Mouse (Mus musculus): ENCODE measurements around the gene Rnf144b.

Rnf144b gene

DNA sequence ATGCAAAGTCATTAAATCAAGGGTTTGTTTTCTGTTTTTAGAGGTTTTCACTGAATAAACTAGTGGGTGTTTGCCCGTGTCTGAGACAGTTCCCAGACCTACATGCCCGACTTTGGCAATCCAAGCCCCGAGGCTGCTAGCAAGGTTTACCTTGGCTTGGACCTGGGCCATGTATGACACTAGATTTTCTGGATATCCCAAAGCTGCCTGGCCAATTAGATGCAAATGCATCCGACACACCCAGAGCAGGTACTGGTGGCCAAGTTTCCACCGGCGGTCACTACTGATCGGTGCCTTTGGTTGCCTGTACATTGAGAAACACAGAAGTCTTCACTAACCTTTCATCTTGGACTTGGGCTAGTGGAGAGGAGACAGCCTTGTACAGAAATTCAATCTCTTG, 144.0 kb downstream of the Rnf144b start:
- no peak for DNase-seq (ENCODE audit: low spot score)

DNA sequence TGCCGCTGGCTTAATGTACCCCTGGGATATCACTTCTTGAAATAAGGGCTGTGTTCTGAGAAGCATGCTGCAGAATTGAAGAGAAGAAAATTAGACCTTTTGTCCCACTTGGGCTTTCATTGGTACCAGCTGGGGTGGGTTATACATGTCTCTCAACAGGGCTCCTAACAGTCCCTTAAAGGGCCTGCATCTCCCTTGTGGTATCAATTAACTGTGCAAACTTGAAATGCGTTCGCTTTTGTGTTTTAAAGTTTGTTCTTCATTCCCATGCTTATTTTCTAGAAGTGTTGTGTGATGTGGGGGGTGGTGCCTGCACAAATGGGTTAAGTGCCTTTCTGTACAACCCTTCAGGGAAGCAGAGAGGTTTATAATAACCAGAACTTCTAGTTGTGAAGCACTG, 145.8 kb downstream of the Rnf144b start:
- DNase-seq (ENCODE audit: low spot score): no peak

DNA sequence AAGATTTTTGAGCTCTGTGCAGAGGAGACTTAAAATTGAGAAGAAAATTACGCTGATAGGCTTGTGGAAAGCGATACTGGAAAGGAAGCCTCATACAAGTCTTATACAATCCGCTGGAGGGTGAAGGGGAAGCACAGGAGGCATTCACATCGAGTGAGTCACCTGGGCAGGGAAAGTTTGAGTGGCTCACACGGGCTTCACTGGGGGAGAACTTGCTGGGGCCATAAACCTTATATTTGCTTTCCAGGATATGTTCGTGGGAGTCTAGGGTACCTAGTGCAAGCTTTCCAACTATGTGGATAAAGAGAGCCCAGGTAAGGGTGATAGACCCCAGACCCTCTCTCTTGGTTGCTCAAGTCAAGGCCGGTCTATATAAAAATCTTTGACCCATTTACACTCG, 150.5 kb downstream of the Rnf144b start:
- DNase-seq (ENCODE audit: low spot score): no peak

DNA sequence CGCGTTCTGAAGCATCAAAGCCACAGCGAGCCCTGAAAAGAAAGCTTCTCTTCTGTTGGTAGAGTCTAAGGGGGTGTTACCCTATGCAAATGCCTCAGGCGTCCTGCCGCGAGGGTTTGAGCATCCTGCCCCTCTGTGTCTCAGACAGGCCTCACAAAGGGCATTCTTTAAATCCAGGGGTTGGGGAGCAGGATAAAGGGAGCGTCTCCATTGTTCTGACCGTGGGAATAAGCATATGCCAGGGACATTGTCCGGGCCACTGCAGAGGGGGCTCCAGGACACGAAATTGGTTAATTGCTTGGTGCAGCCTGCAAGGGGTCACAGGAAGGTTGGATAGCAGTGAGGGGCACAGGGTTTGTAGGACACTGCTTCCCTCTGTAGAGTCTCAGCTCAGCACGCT, 151.0 kb downstream of the Rnf144b start:
- no peak for DNase-seq (ENCODE audit: low spot score)

DNA sequence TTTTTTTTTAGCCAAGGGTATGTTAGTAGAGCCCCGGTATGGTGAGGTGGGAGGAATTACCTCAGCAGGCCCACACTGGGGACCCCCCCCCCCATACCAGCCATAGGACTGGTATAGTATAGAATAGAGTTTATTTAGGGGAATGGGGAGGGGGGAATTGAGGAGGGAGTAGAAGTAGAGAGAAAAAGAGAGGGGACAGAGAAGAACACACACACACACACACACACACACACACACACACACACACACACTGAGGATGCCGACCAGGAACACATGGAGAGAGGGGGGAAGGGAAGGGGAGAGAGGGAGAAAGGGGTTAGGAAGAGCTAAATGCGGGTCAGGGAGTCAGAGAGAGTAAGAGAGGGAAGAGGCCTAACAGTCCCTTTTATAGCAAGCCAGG, 151.7 kb downstream of the Rnf144b start:
- no peak for DNase-seq (ENCODE audit: low spot score)

DNA sequence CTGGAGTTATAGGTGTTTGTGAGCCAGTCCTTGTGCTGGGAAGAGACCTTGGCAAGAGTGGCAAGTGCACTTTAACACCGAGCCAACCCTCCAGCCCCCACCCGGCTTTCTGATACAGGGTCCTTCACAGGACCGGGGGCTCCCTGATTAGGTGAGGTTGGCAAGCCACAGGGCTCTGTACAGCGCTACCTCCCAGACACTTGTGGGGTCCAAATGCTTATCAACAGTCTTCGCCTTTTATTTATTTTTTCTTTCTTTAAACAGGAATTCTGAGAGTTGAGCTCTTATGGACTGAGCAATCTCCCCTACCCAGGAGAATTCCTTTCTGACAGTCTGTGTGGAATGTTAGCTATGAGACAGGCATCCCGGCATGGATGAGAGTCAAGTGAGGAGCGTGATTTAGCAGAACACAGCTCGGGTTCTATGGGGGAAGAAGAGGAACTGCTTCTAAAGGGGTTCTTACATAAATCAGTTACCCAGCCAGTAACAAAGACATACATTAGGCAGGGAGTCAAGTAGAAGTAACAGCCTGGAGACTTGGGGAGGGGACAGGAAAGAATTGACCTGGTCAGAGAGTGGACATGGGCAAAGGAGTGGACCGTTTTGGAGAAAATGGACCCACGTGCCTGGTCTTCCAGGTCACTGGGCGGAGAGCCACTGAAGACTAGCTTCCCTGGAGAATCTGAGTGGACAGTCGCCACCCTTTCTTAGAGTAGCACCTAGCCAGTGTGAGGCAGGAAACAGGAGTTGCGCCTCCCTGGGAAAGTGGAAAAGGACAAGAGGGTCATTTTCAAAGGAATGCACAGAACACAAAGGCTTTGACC, 154.8 kb downstream of the Rnf144b start:
- DNase-seq (ENCODE audit: low spot score): no peak

DNA sequence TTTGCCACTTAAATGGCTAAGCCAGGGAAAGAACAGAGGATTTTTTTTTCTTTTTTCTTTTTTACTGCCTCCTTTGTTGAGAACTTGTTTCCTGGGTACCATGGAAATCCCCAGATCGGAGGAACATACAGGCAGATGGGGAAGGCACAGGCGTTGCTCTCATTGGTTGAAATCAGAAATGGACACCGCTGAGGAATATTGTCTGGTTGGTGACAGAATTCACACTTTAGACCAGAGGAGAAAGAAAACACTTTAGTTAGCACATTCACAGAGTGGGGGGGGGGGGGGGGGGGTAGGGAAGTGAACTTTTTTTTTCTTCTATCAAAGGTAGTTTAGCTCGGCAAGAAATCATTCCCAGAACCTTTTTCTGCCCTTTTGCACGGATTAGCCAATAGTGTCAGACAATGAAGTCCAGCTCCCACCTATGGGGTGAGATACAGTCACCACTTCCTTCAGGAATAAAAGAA, 155.4 kb downstream of the Rnf144b start:
- no peak for DNase-seq (ENCODE audit: low spot score)

DNA sequence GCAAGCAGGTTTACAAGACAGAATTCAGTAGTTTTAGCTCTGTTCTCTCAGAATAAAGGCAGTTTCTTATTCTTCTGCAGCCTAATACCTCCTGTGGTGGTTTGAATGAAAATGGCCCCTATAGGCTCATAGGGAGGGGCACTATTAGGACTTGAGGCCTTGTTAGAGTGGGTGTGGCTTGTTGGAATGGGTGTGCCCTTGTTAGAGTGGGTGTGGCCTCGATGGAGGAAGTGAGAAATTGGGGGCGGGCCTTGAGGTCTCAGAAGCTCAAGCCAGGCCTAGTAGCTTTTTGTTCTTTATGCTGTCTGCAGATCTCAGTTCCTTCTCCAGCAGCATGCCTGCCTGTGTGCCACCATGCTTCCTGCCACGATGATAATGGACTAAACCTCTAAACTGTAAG, 159.8 kb downstream of the Rnf144b start:
- DNase-seq (ENCODE audit: low spot score): no peak

DNA sequence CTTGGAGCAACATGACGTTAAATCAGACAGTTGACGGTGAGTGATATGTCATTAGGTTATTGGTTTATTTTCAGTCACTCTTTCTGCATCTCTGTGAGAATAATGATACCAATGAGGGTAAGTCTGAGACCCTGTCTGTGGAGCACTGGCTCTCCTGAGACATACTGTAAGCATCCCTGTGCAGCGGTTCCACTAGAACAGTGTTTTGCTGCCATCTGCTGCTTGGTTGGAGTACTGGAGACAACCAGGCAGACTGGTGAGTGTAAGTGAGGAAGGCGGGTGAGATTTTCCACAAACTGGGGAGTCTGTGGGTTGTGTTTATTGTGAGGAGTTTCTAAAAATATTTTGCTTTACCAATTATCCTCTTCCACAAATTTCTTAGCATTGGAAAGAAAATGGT, 166.0 kb downstream of the Rnf144b start:
- no peak for DNase-seq (ENCODE audit: low spot score)

DNA sequence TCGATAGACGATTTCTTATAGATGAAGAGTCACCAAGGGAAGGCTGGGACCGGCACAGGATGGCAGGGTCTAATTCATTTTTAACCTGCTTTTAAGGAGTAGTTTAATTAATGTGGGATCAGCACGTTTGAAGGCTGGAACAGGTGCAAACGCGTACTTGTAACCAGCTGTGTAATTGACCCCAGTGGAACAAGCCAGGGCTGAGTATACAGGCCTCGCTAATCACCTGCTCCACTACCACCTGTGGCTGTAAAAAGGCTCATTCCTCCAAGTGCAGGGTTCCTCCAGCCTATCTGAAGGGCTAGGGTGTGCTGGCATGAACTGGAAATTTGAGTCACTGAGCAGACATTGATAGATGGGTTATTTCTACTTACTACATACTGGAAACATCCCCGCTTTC, 174.0 kb downstream of the Rnf144b start:
- DNase-seq (ENCODE audit: low spot score): no peak

All from ovary, postnatal 10 days (tissue).